Mouse (Mus musculus): ENCODE results near the gene Ep400. TPM values are rescaled to one million over a fixed set of nuclear protein-coding genes. Genes with fewer than 3 reads are reported as not detected.
A peak's percentile ranks its signal among the peaks of the same experiment; 100 is the strongest.

Ep400 gene
- polyA plus RNA-seq, 1 experiment = 18.5 TPM

DNA sequence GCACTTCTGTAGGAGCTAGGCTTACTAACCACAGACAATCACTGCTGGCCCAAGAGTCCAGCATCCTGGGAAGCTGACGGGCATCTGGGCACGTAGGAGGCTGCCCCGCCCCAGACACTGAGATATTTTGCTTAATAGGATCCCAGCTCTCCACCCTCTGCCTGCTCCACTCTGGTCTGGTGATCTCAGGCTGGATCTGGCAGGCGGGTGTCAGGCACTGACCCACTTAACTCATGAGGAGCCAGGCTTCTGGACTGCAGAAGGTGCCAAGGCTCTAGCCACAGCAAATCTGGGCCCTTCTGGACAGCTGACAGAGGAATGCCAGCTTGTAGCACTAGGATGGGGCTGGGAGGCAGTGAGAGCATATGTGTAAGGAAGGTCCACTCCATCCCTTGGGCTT is 31.7 kb upstream of the Ep400 start:
- Histone ChIP-seq H3K4me1 (peaks cover 74% of the 10 kb centered on the region), H3K4me3 (replicated peaks) (no peak overlapping the region), H3K9me3 (no peaks in the 10 kb centered on the region), H3K36me3 (replicated peaks; ENCODE audit: low read length) (peaks cover 98% of the 10 kb centered on the region), H3K27me3 (replicated peaks) (no peaks in the 10 kb centered on the region)
- no peak for TF ChIP-seq FLI1 (IDR thresholded peaks at IDR 0.05; ENCODE audit: low read length)
- TF ChIP-seq GATA1 (IDR thresholded peaks at IDR 0.05; ENCODE audit: borderline replicate concordance, low read length) = no peak

DNA sequence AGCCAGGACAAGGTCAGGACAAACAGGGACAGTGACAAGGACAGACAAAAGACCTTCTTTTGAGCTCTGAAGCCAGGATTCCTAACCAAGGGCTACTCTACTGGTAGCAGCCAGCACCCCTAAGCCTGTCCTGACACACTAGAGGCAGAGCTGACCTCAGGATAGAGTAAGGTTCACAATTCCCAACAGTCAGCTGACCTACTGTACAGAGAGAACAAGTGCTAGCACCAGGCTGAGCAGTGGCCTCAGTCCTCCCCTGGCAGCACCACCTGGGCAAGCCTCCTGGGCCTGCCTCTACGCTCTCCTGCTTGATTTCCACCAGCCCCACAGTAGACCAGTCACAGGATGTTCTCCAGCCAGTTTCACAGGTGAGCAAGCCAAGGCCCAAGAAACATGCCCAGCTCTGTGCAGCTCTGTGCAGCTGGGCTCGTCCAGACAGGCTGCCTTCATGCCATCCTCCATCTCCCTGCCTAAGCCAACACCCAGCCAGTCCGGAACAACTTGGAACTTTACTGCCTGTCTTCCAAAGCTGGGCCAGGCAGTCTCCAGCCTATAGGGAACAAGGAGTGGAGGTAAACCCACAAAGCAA is 30.6 kb upstream of the Ep400 start:
- TF ChIP-seq FLI1 (IDR thresholded peaks at IDR 0.05; ENCODE audit: low read length) = no peak
- TF ChIP-seq GATA1 (IDR thresholded peaks at IDR 0.05; ENCODE audit: borderline replicate concordance, low read length) = no peak
- Histone ChIP-seq H3K4me1 (peaks cover 63% of the 10 kb centered on the region), H3K36me3 (replicated peaks; ENCODE audit: low read length) (peaks cover 98% of the 10 kb centered on the region), H3K4me3 (replicated peaks) (no peak overlapping the region), H3K27me3 (replicated peaks) (no peaks in the 10 kb centered on the region), H3K9me3 (no peaks in the 10 kb centered on the region)

DNA sequence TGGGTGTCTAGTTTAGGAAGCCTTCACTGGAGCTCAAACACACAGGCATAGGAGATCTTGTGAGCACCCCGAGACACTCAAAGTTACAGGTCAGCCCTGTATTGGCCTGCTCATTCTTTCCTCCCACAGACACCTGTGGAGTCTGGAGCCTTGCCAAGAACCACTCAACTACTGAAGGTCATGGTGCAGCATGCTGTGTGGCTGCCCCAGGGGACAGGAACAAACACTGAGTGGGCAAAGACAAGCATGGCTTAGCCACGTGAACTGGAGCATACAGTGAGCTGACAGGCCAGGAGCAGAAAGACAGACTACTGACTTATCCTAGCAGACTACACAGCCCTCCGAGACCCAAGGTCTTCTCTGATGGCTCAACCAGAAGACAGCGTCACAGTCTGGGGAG is 27.2 kb upstream of the Ep400 start:
- TF ChIP-seq GATA1 (IDR thresholded peaks at IDR 0.05; ENCODE audit: borderline replicate concordance, low read length) = no peak
- no peak for TF ChIP-seq FLI1 (IDR thresholded peaks at IDR 0.05; ENCODE audit: low read length)
- H3K36me3 ChIP-seq (replicated peaks; ENCODE audit: low read length) = peaks cover 100% of the 10 kb centered on the region

DNA sequence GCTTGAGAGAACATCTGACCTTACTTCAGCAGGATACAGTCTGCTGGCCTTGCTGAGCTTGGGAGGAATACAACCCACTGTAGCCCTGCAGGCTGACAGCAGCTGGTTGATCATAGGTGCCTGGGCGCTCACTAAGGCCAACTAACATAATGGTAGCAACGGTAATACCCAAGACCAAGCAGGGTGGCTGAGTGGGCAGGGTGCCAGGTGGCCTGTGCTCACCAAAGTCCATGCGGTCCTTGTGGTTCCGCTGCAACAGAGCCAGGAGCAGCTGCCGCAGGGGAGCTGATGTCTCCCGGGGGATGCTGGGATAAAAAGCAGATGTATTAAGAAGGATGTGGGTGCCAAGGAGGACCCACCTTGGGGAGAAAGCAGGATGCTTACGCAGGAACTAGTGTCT is 23.8 kb upstream of the Ep400 start:
- Histone ChIP-seq H3K27me3 (replicated peaks) (no peaks in the 10 kb centered on the region), H3K4me3 (replicated peaks) (no peak overlapping the region), H3K36me3 (replicated peaks; ENCODE audit: low read length) (peaks cover 100% of the 10 kb centered on the region), H3K9me3 (no peaks in the 10 kb centered on the region), H3K4me1 (peaks cover 18% of the 10 kb centered on the region)
- TF ChIP-seq FLI1 (IDR thresholded peaks at IDR 0.05; ENCODE audit: low read length) (no peak), GATA1 (IDR thresholded peaks at IDR 0.05; ENCODE audit: borderline replicate concordance, low read length) (no peak)

More for the DNA sequence above, 27.2 kb upstream of the Ep400 start:
- no peaks in the 10 kb centered on the region for H3K27me3 ChIP-seq (replicated peaks)
- H3K9me3 ChIP-seq = no peaks in the 10 kb centered on the region
- no peak overlapping the region for H3K4me3 ChIP-seq (replicated peaks)
- peaks cover 39% of the 10 kb centered on the region for H3K4me1 ChIP-seq

DNA sequence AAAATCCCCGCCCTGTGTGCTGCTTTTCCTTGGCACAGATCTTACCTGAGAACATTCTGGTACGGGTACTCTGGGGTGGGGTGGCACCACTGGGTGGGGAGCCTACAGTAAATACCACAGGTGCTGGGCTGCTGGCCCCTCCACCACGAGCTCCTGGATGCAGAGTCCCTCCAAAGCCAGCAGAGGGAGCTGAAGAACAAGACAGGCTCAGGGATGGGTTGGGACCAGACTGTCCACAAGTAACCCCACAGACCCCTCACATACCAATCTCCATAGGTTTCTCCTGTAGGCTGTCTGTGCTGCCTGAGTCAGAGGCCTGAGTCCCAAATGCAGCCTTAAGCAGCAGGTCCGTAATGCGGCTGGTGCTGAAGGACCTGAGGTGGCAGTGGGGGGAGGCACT is 18.2 kb upstream of the Ep400 start:
- Histone ChIP-seq H3K9me3 (no peaks in the 10 kb centered on the region), H3K27me3 (replicated peaks) (no peaks in the 10 kb centered on the region), H3K4me1 (peaks cover 15% of the 10 kb centered on the region), H3K36me3 (replicated peaks; ENCODE audit: low read length) (peaks cover 95% of the 10 kb centered on the region), H3K4me3 (replicated peaks) (no peak overlapping the region)
- no peak for TF ChIP-seq GATA1 (IDR thresholded peaks at IDR 0.05; ENCODE audit: borderline replicate concordance, low read length)
- no peak for TF ChIP-seq FLI1 (IDR thresholded peaks at IDR 0.05; ENCODE audit: low read length)

DNA sequence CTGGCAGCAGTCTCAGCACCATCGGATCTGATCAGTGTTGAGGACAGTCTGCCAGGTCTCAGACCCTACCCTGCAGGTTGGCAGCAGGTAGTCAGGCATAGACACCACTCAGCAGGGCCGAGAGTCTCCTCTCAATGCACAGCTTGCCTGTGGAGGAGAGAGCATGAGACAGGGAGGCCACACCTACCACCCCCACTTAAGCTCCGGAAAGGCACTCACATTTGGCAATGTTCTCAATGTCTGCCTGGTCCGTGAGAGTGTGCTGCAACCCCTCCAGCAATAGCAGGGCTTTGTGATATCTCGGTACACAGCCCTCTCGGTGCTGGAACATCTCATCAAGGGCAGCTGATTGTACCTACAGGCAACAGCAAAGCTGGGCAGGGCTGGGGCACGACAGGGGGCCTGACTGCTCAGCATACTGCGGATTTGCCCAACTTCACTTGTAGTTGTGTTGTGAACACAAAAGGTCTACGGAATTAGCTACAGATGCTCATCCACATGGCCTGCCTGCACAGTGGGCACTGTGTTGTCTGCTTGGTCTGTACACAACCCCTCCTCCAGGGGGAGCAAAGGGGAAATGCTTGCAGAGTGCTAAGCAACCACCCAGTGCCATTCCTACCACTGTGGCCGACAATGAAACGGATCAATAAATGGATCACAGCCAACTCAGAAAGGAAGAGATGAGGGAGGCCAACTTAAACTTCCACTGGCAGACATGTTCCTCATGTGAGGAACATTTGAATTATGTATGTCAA is 15.7 kb upstream of the Ep400 start:
- Histone ChIP-seq H3K4me1 (peaks cover 35% of the 10 kb centered on the region), H3K36me3 (replicated peaks; ENCODE audit: low read length) (peaks cover 71% of the 10 kb centered on the region), H3K9me3 (no peaks in the 10 kb centered on the region), H3K4me3 (replicated peaks) (no peak overlapping the region), H3K27me3 (replicated peaks) (no peaks in the 10 kb centered on the region)
- no peak for TF ChIP-seq GATA1 (IDR thresholded peaks at IDR 0.05; ENCODE audit: borderline replicate concordance, low read length)
- TF ChIP-seq FLI1 (IDR thresholded peaks at IDR 0.05; ENCODE audit: low read length) = no peak

DNA sequence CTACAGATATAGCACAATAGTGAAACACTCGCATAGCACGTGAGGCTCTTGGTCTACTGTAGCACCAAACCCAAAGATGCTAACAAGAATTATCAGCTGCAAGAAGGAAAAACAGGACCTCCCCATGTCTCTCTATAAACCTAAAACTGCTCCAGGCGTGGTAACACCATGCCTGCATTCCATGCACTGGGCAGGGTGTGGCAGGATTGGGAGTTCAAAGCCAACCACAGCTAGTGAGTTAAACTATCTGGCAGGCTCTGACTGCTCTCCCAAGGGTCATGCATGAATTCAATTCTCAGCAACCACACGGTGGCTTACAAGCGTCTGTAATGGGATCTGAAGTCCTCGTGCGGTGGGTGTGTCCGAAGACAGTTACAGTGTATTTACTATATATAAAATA is 12.6 kb upstream of the Ep400 start:
- Histone ChIP-seq H3K36me3 (replicated peaks; ENCODE audit: low read length) (peaks cover 45% of the 10 kb centered on the region), H3K4me3 (replicated peaks) (no peak overlapping the region), H3K27me3 (replicated peaks) (no peaks in the 10 kb centered on the region), H3K4me1 (peaks cover 51% of the 10 kb centered on the region), H3K9me3 (no peaks in the 10 kb centered on the region)
- TF ChIP-seq FLI1 (IDR thresholded peaks at IDR 0.05; ENCODE audit: low read length) (no peak), GATA1 (IDR thresholded peaks at IDR 0.05; ENCODE audit: borderline replicate concordance, low read length) (no peak)

DNA sequence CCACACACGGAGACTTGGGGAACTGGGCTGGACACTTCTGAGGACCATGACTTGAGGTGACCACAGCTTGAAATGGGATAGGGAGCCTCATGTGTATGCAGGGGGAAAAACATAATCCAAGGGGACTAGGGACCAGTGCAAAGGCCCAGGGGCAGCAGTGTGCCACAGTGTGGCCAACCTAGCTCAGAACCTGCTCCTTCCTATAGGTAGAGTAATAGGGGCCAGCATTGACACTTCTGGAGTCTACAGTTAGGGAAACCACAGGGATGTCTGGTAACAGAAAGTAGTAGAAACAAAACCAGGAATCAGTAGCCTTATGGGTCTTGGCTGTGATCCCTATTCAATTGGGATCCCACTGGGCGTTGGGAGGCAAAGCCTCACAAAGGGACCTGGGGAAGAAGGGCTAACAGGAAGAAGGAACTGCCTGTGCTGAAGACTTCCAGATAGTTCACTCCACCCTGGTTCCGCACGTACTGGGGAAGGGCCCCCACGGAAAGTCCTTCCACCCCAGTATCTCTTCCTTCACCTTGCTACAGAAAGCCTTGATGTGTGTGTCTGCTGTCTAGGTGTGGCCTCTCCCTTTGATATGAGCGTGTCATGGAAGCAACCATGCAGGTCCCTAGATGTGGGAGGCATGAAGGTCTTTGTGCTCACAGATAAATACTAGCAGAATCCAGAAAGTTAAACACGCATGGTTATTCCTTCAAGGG is 11.2 kb upstream of the Ep400 start:
- H3K4me3 ChIP-seq (replicated peaks) = peak overlapping the region; percentile 95
- TF ChIP-seq FLI1 (IDR thresholded peaks at IDR 0.05; ENCODE audit: low read length) = no peak
- peaks cover 55% of the 10 kb centered on the region for H3K4me1 ChIP-seq
- H3K27me3 ChIP-seq (replicated peaks) = no peaks in the 10 kb centered on the region
- peaks cover 45% of the 10 kb centered on the region for H3K36me3 ChIP-seq (replicated peaks; ENCODE audit: low read length)
- H3K9me3 ChIP-seq = no peaks in the 10 kb centered on the region

DNA sequence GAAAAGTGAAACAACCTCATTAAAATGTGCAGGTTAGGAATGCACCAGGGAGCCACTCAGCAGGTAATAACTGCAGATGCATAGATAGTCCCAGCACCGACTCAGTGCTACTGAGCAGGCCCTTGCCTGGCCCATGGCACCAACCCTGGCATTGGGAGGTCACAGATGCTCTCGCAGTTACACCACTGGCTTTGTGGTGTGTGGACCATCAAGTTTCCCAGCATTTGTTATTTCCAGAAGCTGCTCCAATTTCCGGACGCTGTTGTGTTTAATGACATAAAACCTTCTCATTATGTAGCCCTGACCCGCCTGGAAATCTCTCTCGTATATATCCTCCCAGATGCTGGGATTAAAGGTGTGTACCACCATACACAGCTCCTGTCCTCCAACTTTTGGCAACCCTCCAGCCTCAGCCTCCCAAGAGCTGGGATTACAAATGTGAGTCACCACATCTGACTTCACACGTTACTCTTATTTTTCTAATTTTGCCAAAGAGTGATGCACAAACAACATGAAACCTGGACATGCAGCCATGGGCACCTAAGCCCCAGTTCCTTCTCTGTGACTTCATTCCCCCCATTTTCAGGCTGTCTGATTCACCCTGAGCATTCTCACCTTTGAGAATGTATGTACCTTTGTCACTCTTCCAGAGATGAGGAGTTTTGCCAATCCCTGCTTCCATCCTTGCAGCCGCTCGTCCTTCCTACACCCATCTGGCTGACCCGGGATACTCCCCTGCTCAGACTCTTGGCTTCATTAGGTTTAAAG is 10.4 kb upstream of the Ep400 start:
- peak overlapping the region; percentile 95 for H3K4me3 ChIP-seq (replicated peaks)
- TF ChIP-seq GATA1 (IDR thresholded peaks at IDR 0.05; ENCODE audit: borderline replicate concordance, low read length) = no peak
- TF ChIP-seq FLI1 (IDR thresholded peaks at IDR 0.05; ENCODE audit: low read length) = no peak
- peaks cover 55% of the 10 kb centered on the region for H3K4me1 ChIP-seq
- H3K36me3 ChIP-seq (replicated peaks; ENCODE audit: low read length) = peaks cover 45% of the 10 kb centered on the region
- H3K9me3 ChIP-seq = no peaks in the 10 kb centered on the region
- H3K27me3 ChIP-seq (replicated peaks) = no peaks in the 10 kb centered on the region
